Mouse (Mus musculus) embryonic fibroblast, embryonic 13.5 days (primary cell): ENCODE data around the gene Fbxl20.
A peak's percentile ranks its signal among the peaks of the same experiment; 100 is the strongest.

Experiments used
- CTCF ChIP-seq: IDR thresholded peaks from 2 replicates; pipeline ENCODE4 v1.5.1; 2011; ENCODE audit warnings: mild to moderate bottlenecking, control low read depth, low read length, moderate library complexity, borderline replicate concordance; ENCODE audit not compliant: insufficient read depth
- POLR2A ChIP-seq: IDR thresholded peaks from 2 replicates; pipeline ENCODE4 v1.6.1; 2011; ENCODE audit warnings: low read depth, mild to moderate bottlenecking, control low read depth, low read length, moderate library complexity

- TF ChIP-seq POLR2A, result peak; percentile 81
- no peak for TF ChIP-seq CTCF
These were observed 43.0 kb upstream of the Fbxl20 start, which contains the start of gene Med1 for GRCm38 (mm10) chr11:98192901-98193805.
